Mouse (Mus musculus): Measurements from ENCODE around the gene Col4a2.

Col4a2 gene

GRCm38 (mm10) chr8:11312349-11313175 is at the start of gene Col4a2, which contains the start of gene Col4a1:
Gene Col4a2 (plus strand): TSS chr8:11312805.
Gene Col4a1 (minus strand): TSS chr8:11312826.
- peak; percentile 85 for DNase-seq

- no peak for DNase-seq
These were observed 48.8 kb upstream of the Col4a2 start for GRCm38 (mm10) chr8:11263848-11264247.

- DNase-seq = no peak
These were observed 46.6 kb upstream of the Col4a2 start for GRCm38 (mm10) chr8:11265971-11266370.

- no peak for DNase-seq
These were observed 46.1 kb upstream of the Col4a2 start for GRCm38 (mm10) chr8:11266471-11266870.

- DNase-seq = no peak
These were observed 43.9 kb upstream of the Col4a2 start for GRCm38 (mm10) chr8:11268753-11269152.

- peak; percentile 84 for DNase-seq
These were observed 41.8 kb upstream of the Col4a2 start for GRCm38 (mm10) chr8:11270826-11271225.

GRCm38 (mm10) chr8:11272205-11272604 is 40.4 kb upstream of the Col4a2 start:
- DNase-seq = no peak

GRCm38 (mm10) chr8:11273506-11274158 is 39.0 kb upstream of the Col4a2 start:
- DNase-seq = peak; percentile 76

GRCm38 (mm10) chr8:11274415-11274814 is 38.2 kb upstream of the Col4a2 start:
- no peak for DNase-seq

GRCm38 (mm10) chr8:11276286-11276685 is 36.3 kb upstream of the Col4a2 start:
- DNase-seq = no peak

- peak; percentile 69 for DNase-seq
These were observed 35.0 kb upstream of the Col4a2 start for GRCm38 (mm10) chr8:11277602-11278051.

- peak; percentile 67 for DNase-seq
These were observed 34.4 kb upstream of the Col4a2 start for GRCm38 (mm10) chr8:11278101-11278611.

- peak; percentile 69 for DNase-seq
These were observed 33.2 kb upstream of the Col4a2 start for GRCm38 (mm10) chr8:11279296-11279826.

- no peak for DNase-seq
These were observed 31.8 kb upstream of the Col4a2 start for GRCm38 (mm10) chr8:11280721-11281268.

GRCm38 (mm10) chr8:11282139-11282538 is 30.5 kb upstream of the Col4a2 start:
- no peak for DNase-seq

GRCm38 (mm10) chr8:11282696-11283095 is 29.9 kb upstream of the Col4a2 start:
- DNase-seq = no peak

GRCm38 (mm10) chr8:11283217-11283616 is 29.4 kb upstream of the Col4a2 start:
- peak; percentile 74 for DNase-seq

- peak; percentile 50 for DNase-seq
These were observed 27.2 kb upstream of the Col4a2 start for GRCm38 (mm10) chr8:11285437-11285836.

- no peak for DNase-seq
These were observed 25.5 kb upstream of the Col4a2 start for GRCm38 (mm10) chr8:11287139-11287538.

- DNase-seq = peak; percentile 56
These were observed 24.3 kb upstream of the Col4a2 start for GRCm38 (mm10) chr8:11288286-11288685.

GRCm38 (mm10) chr8:11290533-11290932 is 22.1 kb upstream of the Col4a2 start:
- DNase-seq = peak; percentile 51

GRCm38 (mm10) chr8:11292611-11293010 is 20.0 kb upstream of the Col4a2 start:
- no peak for DNase-seq

- no peak for DNase-seq
These were observed 16.2 kb upstream of the Col4a2 start for GRCm38 (mm10) chr8:11296282-11296943.

All from lung, postnatal 36 days (tissue).